Mouse (Mus musculus) ES-Bruce4 (cell line): ENCODE data around the gene Arl8a.

Experiments used
- CTCF ChIP-seq: IDR thresholded peaks from one replicate; pipeline ENCODE4 v1.8.1; 2011; ENCODE audit warnings: low read depth, low read length
- POLR2A ChIP-seq: IDR thresholded peaks from one replicate; pipeline ENCODE4 v1.8.1; 2011; ENCODE audit warnings: low read length; ENCODE audit not compliant: insufficient read depth

DNA sequence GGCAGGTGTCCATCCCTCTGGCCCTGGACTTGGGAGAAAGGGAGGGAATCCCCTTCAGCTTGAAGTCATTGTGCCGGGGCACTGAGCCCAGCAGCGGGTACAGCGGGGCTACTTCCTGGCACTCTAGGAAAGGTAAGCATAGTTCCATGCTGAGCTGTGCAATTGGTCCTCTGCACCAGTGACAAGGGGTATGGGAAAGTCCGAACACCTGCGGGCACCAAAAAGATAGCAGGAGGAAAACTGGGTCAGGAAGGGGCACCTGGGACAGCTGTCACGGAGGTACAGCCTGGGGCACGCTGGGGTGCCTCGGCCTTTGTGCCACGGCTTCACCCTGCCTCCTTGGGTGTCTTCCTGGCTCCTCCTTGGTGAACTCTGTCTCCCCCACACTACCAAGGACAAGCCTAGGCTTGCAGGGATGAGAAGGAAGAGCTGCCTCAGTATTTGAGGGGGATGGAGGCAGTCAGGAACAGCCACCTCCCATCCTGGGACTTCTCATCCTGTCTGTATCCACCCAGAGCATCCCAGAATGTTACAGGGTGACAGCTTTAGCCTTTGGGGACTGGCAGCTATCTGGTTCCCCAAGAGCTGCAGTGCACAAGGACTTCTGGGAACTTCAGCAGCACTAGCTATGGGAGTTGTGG, 17.0 kb upstream of the Arl8a start:
- TF ChIP-seq POLR2A (no peak), CTCF (no peak)
